Mouse (Mus musculus) heart, embryonic 13.5 days (tissue): ENCODE results near the gene Ctr9. TPM values are rescaled to one million over a fixed set of nuclear protein-coding genes. Genes with fewer than 3 reads are reported as not detected.

ENCODE experiments used
- ATAC-seq: fragments of 200-750 bp; cut with Nextera tagmentation; 2 replicates; pipeline ENCODE4 v1.8.0; 2017; ENCODE audit warnings: moderate TSS enrichment; ENCODE audit not compliant: insufficient number of reproducible peaks, low FRiP score, low TSS enrichment; ENCODE audit errors: extremely low read depth
- H3K27ac ChIP-seq: fragments of 300-500 bp; sonication (generic); replicated peaks from 2 replicates; pipeline ENCODE4 v1.5.1; 2015; ENCODE audit warnings: moderate library complexity, mild to moderate bottlenecking, inconsistent platforms
- H3K27me3 ChIP-seq: fragments of 300-500 bp; sonication (generic); replicated peaks from 2 replicates; pipeline ENCODE4 v1.6.1; 2015; ENCODE audit warnings: mild to moderate bottlenecking, inconsistent platforms
- H3K36me3 ChIP-seq: fragments of 300-500 bp; sonication (generic); 2 replicates; pipeline ENCODE4 v1.6.1; 2015; ENCODE audit warnings: mild to moderate bottlenecking, inconsistent platforms
- H3K4me1 ChIP-seq: fragments of 300-500 bp; sonication (generic); 2 replicates; pipeline ENCODE4 v1.6.1; 2015; ENCODE audit warnings: inconsistent platforms
- H3K4me2 ChIP-seq: fragments of 300-500 bp; sonication (generic); 2 replicates; pipeline ENCODE4 v1.6.1; 2015; ENCODE audit warnings: inconsistent platforms, mild to moderate bottlenecking, moderate library complexity
- H3K4me3 ChIP-seq: fragments of 300-500 bp; sonication (generic); 2 replicates; pipeline ENCODE4 v1.5.1; 2015; ENCODE audit warnings: moderate library complexity, mild to moderate bottlenecking, inconsistent platforms
- H3K9ac ChIP-seq: fragments of 300-500 bp; sonication (generic); 2 replicates; pipeline ENCODE4 v1.6.1; 2015; ENCODE audit warnings: inconsistent platforms, mild to moderate bottlenecking, moderate library complexity
- H3K9me3 ChIP-seq: fragments of 300-500 bp; sonication (generic); 2 replicates; pipeline ENCODE4 v1.6.1; 2016; ENCODE audit warnings: inconsistent platforms
- WGBS: fragments of 180-500 bp; shearing (Covaris S2); methylation state at CpG from one replicate; pipeline ENCODE4 v1.1.7; 2015; ENCODE audit warnings: mixed read lengths; 5-methylcytosine and 5-hydroxymethylcytosine counted together
- polyA plus RNA-seq: library from polyadenylated mRNA; unstranded; fragments of >200 nt; fragmentation: Nextera tagmentation; extraction: Ambion mirVana; gene quantifications from 2 replicates; pipeline ENCODE4 v1.2.1, GENCODE M21; 2015

The Ctr9 gene
- polyA plus RNA-seq, 1 experiment from 2014 or later, result 39.6 TPM

DNA sequence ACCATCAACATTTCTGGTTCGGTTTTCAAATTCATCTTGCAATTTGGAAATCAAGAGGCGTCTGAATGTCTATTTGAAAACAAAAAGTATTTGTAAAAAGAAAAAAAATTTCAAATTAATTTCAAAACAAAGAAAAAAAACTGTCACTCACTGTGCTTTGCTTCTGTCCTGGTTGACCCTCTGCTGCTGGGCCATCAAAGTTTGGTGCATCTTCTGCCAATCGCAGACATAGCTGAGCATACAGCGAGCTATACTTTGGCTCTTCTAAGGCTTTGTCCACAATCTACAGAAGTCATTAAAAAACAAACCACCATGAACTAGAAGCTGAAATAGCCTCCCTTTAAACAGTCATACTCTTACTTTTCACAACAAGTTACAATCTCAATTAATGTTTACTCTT is 49.5 kb downstream of the Ctr9 start:
- Histone ChIP-seq H3K27me3 (no peaks in the 10 kb centered on the region), H3K4me2 (no peak overlapping the region), H3K27ac (no peak overlapping the region), H3K36me3 (peaks cover 81% of the 10 kb centered on the region), H3K4me3 (no peak overlapping the region), H3K9ac (no peak overlapping the region), H3K9me3 (no peaks in the 10 kb centered on the region), H3K4me1 (peaks cover 75% of the 10 kb centered on the region)
- no peak for ATAC-seq
- WGBS, result 92% methylated on average over 4 of the region's 4 CpGs

DNA sequence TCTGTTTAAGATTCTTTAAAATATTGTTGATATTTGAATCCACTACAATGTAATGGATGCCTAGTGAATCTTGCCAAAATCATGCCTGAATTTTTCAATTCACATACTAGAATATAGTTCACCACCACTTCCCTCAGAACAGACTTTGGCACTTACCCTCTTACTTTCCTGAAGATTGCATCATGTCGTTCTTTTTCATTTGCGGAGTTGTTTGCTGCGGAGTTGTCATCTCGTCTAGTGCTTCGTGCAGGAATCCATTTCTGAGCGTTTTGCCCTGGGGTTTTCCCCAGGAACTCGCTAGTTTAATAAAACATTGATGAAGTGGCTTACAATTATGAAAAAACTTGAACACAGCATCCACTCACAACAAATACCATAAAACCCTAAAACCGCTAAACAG is 51.3 kb downstream of the Ctr9 start:
- Histone ChIP-seq H3K9me3 (no peaks in the 10 kb centered on the region), H3K4me1 (peaks cover 63% of the 10 kb centered on the region), H3K27me3 (no peaks in the 10 kb centered on the region), H3K27ac (no peak overlapping the region), H3K4me3 (peak overlapping the region; percentile 97), H3K4me2 (peak overlapping the region; percentile 90), H3K36me3 (peaks cover 63% of the 10 kb centered on the region), H3K9ac (peak overlapping the region; percentile 58)
- WGBS, result 82% methylated on average over 8 of the region's 8 CpGs
- ATAC-seq, result no peak

DNA sequence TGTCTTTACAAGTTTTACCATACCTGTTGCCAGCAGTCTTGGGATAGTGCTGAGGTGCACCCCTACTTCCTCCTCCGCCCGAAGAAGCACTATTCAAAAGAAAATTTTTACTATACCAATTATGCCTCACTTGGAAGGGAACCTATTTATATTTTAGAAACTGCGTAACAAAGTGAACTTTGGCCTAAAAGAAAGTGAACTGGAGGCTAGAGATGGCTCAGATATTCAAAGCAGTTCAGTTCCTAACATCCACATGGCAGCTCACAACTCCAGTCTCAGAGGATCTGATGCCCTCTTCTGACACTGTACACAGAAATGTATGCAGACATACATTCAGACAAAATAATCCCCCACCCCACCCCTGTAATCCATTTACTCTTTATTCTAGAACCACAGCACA is 52.1 kb downstream of the Ctr9 start:
- ATAC-seq, result no peak
- peaks cover 57% of the 10 kb centered on the region for H3K4me1 ChIP-seq
- no peaks in the 10 kb centered on the region for H3K27me3 ChIP-seq
- peaks cover 57% of the 10 kb centered on the region for H3K36me3 ChIP-seq
- peak overlapping the region; percentile 100 for H3K9ac ChIP-seq
- H3K9me3 ChIP-seq, result no peaks in the 10 kb centered on the region
- H3K27ac ChIP-seq, result no peak overlapping the region
- H3K4me2 ChIP-seq, result peak overlapping the region; percentile 90
- peak overlapping the region; percentile 97 for H3K4me3 ChIP-seq
- WGBS, result 79% methylated on average over 3 of the region's 3 CpGs

DNA sequence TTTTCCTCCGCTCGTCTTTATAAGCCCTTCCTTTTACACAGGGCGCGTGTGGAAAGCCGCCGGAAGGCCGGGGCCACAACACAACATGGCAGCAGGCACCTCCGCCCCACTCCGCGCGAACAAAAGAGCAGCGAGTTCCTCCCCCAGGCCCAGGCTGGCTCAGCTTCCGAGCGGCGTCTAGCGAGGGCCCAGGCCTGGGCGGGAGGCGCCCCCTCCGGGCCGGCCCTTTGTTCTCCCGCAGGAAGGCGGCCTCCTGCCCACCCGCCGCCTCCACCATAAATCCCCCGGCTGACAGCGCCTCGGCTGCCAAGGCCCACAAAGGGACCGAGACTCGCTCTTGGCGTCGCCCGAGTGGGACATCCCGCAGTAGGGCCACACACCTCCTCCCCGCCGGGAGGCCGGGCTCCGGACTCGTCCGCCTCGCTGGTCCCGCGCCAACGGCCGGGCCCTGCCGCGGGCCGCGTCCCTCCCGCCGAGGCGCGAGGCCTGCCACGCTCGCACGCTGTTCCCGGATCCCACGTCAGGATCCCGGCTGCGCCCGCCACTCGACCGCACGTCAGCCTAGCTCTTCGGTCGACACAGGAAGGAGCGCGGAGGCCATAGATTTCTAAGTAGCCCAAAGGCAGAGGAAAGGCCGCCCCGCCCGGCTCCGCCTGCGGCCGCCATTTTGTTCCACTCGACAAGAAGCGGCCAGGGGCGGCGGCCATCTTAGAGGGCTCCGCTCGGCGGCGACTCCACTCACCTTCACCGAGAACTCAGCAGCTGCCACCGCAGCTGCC is 53.5 kb downstream of the Ctr9 start:
- H3K4me2 ChIP-seq, result peak overlapping the region; percentile 90
- H3K27me3 ChIP-seq, result no peaks in the 10 kb centered on the region
- H3K36me3 ChIP-seq, result peaks cover 43% of the 10 kb centered on the region
- peaks cover 43% of the 10 kb centered on the region for H3K4me1 ChIP-seq
- WGBS, result under 1% methylated on average over 82 of the region's 83 CpGs
- H3K27ac ChIP-seq, result peak overlapping the region; percentile 100
- H3K4me3 ChIP-seq, result peak overlapping the region; percentile 97
- no peaks in the 10 kb centered on the region for H3K9me3 ChIP-seq
- H3K9ac ChIP-seq, result peak overlapping the region; percentile 100
- peak; percentile 48 for ATAC-seq

DNA sequence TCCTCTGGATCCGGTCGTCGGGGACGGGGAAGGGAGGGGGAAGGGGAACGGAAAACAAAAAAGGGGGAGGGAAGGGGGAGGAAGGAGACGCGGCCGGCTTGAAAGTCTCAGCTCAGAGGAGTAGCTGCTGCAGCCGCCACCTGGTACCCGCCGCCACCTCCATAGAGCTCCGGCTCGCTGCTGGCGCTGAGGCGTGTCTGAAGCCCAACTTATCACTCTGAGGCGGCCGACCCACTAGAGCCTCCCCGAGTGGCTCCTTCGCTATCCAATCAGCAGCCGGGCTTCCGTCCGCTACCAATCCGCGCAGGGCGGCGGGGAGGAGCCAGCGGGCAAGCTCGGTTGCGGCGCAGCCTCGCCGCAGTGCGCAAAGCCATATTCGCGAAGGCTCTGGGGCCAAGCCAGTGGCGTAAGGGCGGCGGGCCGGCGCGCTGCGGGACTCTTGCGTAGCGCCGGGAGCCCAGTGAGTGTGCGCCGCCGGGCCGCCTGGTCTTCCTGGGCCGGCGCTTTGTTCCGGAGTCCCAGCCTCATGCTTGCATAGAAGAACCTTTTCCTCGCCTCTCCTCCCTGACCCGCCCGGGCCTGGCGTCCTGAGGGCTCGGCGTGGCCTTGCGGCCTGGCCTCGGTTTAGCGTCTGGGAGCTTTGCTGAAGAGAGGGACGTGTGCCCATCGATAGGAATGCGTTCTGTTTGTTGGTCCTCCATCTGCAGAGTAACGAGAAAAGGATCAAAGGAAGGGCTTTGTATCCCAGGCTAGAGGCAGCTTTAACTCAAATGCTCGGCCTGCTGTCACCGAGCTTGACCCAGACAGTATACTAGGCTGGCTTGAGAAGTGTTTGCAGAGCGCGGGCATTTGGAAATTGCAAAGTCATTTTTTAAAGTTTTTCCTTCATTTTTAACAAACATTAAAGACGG is 54.3 kb downstream of the Ctr9 start, which contains the start of gene Eif4g2:
TSS of gene Eif4g2 (minus strand) at position 209 of the 911 bp plus-strand sequence.
- Histone ChIP-seq H3K4me2 (peak within 1 kb of the TSS; percentile 90), H3K27me3 (no peaks in the 10 kb centered on the region), H3K9me3 (no peaks in the 10 kb centered on the region), H3K27ac (peak within 1 kb of the TSS; percentile 100), H3K36me3 (peaks cover 35% of the 10 kb centered on the region), H3K4me1 (peaks cover 35% of the 10 kb centered on the region), H3K9ac (peak within 1 kb of the TSS; percentile 100), H3K4me3 (peak within 1 kb of the TSS; percentile 97)
- peak; percentile 97 for ATAC-seq
- under 1% methylated on average over 66 of the region's 70 CpGs for WGBS

DNA sequence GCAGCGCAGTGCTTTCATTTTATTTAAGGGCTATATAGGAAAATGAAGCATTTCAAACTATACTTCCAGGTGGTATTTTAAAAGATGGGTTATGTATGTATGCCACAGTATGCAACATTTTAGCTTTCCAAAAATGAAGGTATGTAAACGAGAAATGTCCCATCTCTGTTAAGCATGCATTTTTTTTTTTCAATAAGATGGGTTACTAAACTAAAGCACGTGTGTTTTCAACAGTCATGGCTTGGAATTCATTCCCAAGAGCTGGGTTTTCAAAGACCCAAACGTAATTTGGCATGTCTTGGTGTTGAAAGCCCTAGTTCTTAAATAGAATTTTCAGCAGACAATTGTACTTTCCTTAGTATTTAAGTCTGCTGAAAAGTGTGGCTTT is 55.0 kb downstream of the Ctr9 start:
- 11% methylated on average over 4 of the region's 4 CpGs for WGBS
- Histone ChIP-seq H3K36me3 (peaks cover 28% of the 10 kb centered on the region), H3K9ac (peak overlapping the region; percentile 100), H3K27ac (peak overlapping the region; percentile 100), H3K9me3 (no peaks in the 10 kb centered on the region), H3K4me3 (peak overlapping the region; percentile 97), H3K27me3 (no peaks in the 10 kb centered on the region), H3K4me2 (peak overlapping the region; percentile 75), H3K4me1 (peaks cover 30% of the 10 kb centered on the region)
- no peak for ATAC-seq

DNA sequence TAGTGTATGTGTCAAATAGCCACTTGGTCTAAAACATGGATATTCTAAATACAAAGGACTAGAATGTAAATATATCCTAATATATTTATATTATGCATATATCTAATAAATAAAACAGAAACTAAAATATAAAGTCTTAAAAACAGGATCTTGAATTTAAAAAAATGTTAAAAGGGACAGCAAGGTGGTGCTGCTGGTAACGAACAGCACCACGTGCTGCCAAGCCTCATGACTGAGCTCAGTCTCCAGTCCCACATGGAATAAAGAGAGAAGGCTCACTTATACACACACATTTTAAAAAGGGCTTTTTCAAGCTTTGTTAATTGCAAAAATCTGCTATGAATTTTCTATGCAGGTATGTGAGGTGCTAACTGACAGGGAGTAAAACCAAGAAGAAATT is 55.7 kb downstream of the Ctr9 start:
- H3K4me3 ChIP-seq, result no peak overlapping the region
- no peak for ATAC-seq
- H3K4me2 ChIP-seq, result no peak overlapping the region
- H3K27me3 ChIP-seq, result no peaks in the 10 kb centered on the region
- H3K36me3 ChIP-seq, result peaks cover 21% of the 10 kb centered on the region
- peaks cover 23% of the 10 kb centered on the region for H3K4me1 ChIP-seq
- no peak overlapping the region for H3K9ac ChIP-seq
- H3K27ac ChIP-seq, result no peak overlapping the region
- 75% methylated on average over 2 of the region's 2 CpGs for WGBS
- H3K9me3 ChIP-seq, result no peaks in the 10 kb centered on the region

DNA sequence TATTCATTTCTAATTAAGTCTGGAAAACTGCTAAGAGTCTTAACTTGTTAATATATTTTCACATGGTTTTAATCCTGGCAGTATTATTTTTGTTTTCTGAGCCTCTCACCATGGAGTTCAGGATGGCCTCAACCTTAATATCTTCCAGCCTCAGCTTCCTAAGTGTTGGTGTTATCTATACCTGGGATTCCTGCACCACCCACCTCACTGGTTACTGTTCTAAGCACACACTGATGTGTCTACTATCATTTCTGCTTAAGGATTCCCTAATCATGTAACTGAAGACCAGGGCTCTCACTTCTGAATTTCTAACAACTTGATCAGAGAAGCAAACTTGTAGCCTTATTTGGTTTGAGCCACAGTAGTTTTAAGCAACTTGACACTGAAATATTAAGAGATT is 56.4 kb downstream of the Ctr9 start:
- Histone ChIP-seq H3K9me3 (no peaks in the 10 kb centered on the region), H3K27me3 (no peaks in the 10 kb centered on the region), H3K4me3 (no peak overlapping the region), H3K36me3 (peaks cover 14% of the 10 kb centered on the region), H3K4me1 (peaks cover 16% of the 10 kb centered on the region), H3K4me2 (no peak overlapping the region), H3K9ac (no peak overlapping the region), H3K27ac (no peak overlapping the region)
- ATAC-seq, result no peak

GRCm38 (mm10) chr7:111095169-111095568 is 66.4 kb downstream of the Ctr9 start:
- Histone ChIP-seq H3K4me1 (no peaks in the 10 kb centered on the region), H3K27ac (no peak overlapping the region), H3K4me2 (no peak overlapping the region), H3K36me3 (no peaks in the 10 kb centered on the region), H3K4me3 (no peak overlapping the region), H3K9me3 (no peaks in the 10 kb centered on the region), H3K9ac (no peak overlapping the region), H3K27me3 (no peaks in the 10 kb centered on the region)
- 74% methylated on average over 2 of the region's 2 CpGs for WGBS
- no peak for ATAC-seq

DNA sequence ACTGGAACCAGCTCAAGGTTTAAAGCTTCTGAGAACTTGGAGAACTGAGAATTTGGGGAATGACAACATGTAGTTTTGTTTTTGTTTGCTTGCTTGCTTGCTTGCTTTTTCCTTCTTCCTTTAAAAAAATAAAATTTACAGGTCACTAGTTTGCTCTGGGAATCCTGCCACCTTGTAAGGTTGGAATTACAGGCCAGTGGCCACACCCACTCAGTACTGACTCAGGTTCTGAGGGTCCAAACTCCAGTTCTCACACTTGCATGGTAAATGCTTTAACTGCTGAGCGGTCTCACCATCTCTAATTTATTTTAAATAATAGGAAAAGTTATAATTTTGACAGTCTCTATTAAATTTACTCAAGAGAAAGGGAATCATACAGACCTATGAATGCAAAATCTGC is 69.4 kb downstream of the Ctr9 start:
- no peak overlapping the region for H3K4me2 ChIP-seq
- WGBS, result 89% methylated on average over 1 of the region's 1 CpGs
- no peak overlapping the region for H3K27ac ChIP-seq
- H3K4me1 ChIP-seq, result no peaks in the 10 kb centered on the region
- H3K27me3 ChIP-seq, result no peaks in the 10 kb centered on the region
- no peaks in the 10 kb centered on the region for H3K9me3 ChIP-seq
- no peak overlapping the region for H3K4me3 ChIP-seq
- no peak overlapping the region for H3K9ac ChIP-seq
- H3K36me3 ChIP-seq, result no peaks in the 10 kb centered on the region
- no peak for ATAC-seq
